Mouse (Mus musculus) inflammation-experienced regulatory T-cells, adult 6 months (primary cell): ENCODE measurements around the gene Eef1a1. TPM values are rescaled to one million over a fixed set of nuclear protein-coding genes. Genes with fewer than 3 reads are reported as not detected.
A peak's percentile ranks its signal among the peaks of the same experiment; 100 is the strongest.
"Not testable (repeated sequence)": the region's sequence is repeated elsewhere in the genome, so short reads cannot be mapped to it uniquely, and the experiment has no call there.

Experiments
- ATAC-seq: one replicate; pipeline ENCODE4 v1.8.0; 2017
- polyA plus RNA-seq, 3 experiments: library from polyadenylated mRNA; unstranded; fragments of 100-300 nt; shearing (Covaris generic); gene quantifications; one replicate each; pipeline ENCODE4 v1.2.1; 2017

Eef1a1 gene
- polyA plus RNA-seq, 3 experiments from 2014 or later = 7,660 to 11,983 (median 10,337) TPM

GRCm38 (mm10) chr9:78506722-78507077 is 17.7 kb upstream of the Eef1a1 start:
- no peak for ATAC-seq

- ATAC-seq = no peak
These were observed 17.2 kb upstream of the Eef1a1 start for GRCm38 (mm10) chr9:78506002-78506721.

GRCm38 (mm10) chr9:78505223-78505622 is 16.3 kb upstream of the Eef1a1 start:
- no peak for ATAC-seq

- ATAC-seq = no peak
These were observed 15.7 kb upstream of the Eef1a1 start for GRCm38 (mm10) chr9:78504679-78505078.

GRCm38 (mm10) chr9:78504133-78504532 is 15.2 kb upstream of the Eef1a1 start:
- ATAC-seq = no peak

GRCm38 (mm10) chr9:78503223-78504079 is 14.5 kb upstream of the Eef1a1 start:
- no peak for ATAC-seq

GRCm38 (mm10) chr9:78501284-78501683 is 12.3 kb upstream of the Eef1a1 start:
- ATAC-seq = no peak

GRCm38 (mm10) chr9:78500386-78500785 is 11.4 kb upstream of the Eef1a1 start:
- no peak for ATAC-seq

- no peak for ATAC-seq
These were observed 4.2 kb upstream of the Eef1a1 start for GRCm38 (mm10) chr9:78493171-78493570.

- no peak for ATAC-seq
These were observed 3.3 kb upstream of the Eef1a1 start for GRCm38 (mm10) chr9:78492254-78492653.

GRCm38 (mm10) chr9:78491169-78491568 is 2.2 kb upstream of the Eef1a1 start:
- no peak for ATAC-seq

GRCm38 (mm10) chr9:78488021-78488420 is 930 bp downstream of the Eef1a1 start:
- not testable (repeated sequence) for ATAC-seq

- ATAC-seq = no peak
These were observed 4.3 kb downstream of the Eef1a1 start for GRCm38 (mm10) chr9:78484660-78485059.

- no peak for ATAC-seq
These were observed 6.6 kb downstream of the Eef1a1 start for GRCm38 (mm10) chr9:78482386-78482785.

- peak; percentile 63 for ATAC-seq
These were observed 7.3 kb downstream of the Eef1a1 start for GRCm38 (mm10) chr9:78481423-78482331.

- ATAC-seq = peak; percentile 63
These were observed 8.1 kb downstream of the Eef1a1 start for GRCm38 (mm10) chr9:78480706-78481358.

- ATAC-seq = not testable (repeated sequence)
These were observed 8.7 kb downstream of the Eef1a1 start for GRCm38 (mm10) chr9:78480227-78480626.

- not testable (repeated sequence) for ATAC-seq
These were observed 9.6 kb downstream of the Eef1a1 start for GRCm38 (mm10) chr9:78479308-78479707.

- ATAC-seq = not testable (repeated sequence)
These were observed 10.8 kb downstream of the Eef1a1 start for GRCm38 (mm10) chr9:78478009-78478605.

GRCm38 (mm10) chr9:78477021-78477551 is 11.9 kb downstream of the Eef1a1 start:
- ATAC-seq = peak; percentile 16

- no peak for ATAC-seq
These were observed 12.4 kb downstream of the Eef1a1 start for GRCm38 (mm10) chr9:78476531-78477020.
